Mouse (Mus musculus): Measurements from ENCODE around the gene Exog. TPM values are rescaled to one million over a fixed set of nuclear protein-coding genes. Genes with fewer than 3 reads are reported as not detected.

Exog gene
- polyA plus RNA-seq, 1 experiment from 2014 or later = 5.7 TPM

DNA sequence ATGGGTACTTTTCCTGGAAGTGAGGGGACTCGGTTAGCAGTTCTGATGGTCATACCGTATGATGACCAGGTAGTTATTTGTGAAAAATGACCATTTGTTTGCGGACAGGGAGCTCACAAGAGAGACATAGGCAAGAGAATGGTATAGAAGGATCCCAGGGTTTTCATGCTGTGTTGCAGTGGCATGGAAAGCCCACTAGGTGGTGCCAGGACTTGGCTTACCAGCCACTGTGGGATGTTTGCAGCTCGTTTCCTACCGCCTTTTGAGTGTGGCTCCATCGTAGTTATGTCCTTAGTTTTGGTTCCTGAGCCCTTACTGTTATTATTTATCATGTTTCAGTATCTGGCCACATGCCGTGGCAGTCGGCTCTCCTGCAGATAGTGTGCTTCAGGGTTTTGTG lies 15.7 kb downstream of the Exog start:
- peak; percentile 94 for TF ChIP-seq CTCF (IDR thresholded peaks at IDR 0.05)
- ChIA-PET POLR2A (interaction anchor here (0.5 to 0.8 kb wide), 3 partner anchors 118 to 812 kb away, joined by 3 to 4 read pairs (median 3); no protein-coding TSS in a partner anchor), CTCF (interaction anchor here (1.1 to 2.4 kb wide), 7 partner anchors 11 to 124 kb away, joined by 3 to 14 read pairs (median 4); no protein-coding TSS in a partner anchor)
- ATAC-seq (no peak), DNase-seq (ENCODE audit: low read depth, low spot score) (no peak)
- no peaks in the 10 kb centered on the region for H3K27me3 ChIP-seq
- in situ Hi-C loops (cut with MboI; ENCODE audit: low pct_unique_long_range_greater_than_20kb) = loop anchor here (5.0 to 10.0 kb wide), 3 partner anchors 122 to 434 kb away; partner anchors contain the start of gene Wdr48

DNA sequence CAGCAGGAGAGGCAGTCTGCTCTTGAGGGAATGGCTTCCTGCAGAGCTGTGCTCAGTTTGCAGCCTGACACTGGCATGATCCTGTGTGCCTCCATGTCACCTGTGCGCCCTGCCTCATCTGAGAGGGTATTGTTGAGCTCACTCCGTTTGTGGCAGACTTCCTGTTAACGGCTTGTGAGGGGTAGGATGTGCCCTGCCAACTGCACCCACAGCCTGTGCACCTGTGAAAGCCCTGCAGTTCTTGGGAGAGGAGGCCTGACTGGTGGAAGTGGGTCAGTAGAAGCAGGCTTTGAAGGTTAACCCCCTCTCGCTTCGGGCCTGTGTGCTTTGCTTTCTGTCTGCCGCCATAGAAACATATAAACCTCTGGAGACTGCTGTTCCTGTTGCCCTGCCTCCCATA lies 20.3 kb downstream of the Exog start:
- no peak for ATAC-seq
- no peaks in the 10 kb centered on the region for H3K27me3 ChIP-seq
- TF ChIP-seq CTCF (IDR thresholded peaks at IDR 0.05) = no peak
- ChIA-PET POLR2A (no interaction called here), CTCF (interaction anchor here (1.0 to 1.3 kb wide), 2 partner anchors 105 to 116 kb away, joined by 4 to 6 read pairs; no protein-coding TSS in a partner anchor)
- in situ Hi-C loops (cut with MboI; ENCODE audit: low pct_unique_long_range_greater_than_20kb) = loop anchor here (10.0 kb wide), 1 partner anchor 430 kb away; the partner anchor contains the start of gene Wdr48
- no peak for DNase-seq (ENCODE audit: low read depth, low spot score)

DNA sequence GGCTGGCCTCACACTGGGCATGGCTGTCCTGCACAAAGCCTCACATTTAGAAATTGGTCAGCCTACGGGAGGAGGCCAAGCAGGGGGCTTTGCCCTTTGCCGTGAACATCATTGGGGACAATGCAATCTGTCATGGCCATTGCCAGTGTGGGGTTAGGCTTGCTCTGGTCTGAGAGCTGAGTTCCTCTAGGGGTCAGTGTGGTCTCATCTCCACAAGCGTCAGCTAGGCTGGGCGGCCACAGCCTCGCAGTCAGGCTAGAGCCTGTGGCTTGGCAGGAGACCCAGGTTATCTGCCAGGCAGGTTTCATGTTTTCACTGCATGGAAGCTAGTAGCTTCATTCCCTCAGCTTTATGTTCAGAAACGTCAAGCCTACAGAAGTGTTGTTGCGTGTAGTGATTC lies 20.9 kb downstream of the Exog start:
- TF ChIP-seq CTCF (IDR thresholded peaks at IDR 0.05) = no peak
- ChIA-PET CTCF (interaction anchor here (1.0 to 1.3 kb wide), 2 partner anchors 104 to 115 kb away, joined by 4 to 6 read pairs; no protein-coding TSS in a partner anchor), POLR2A (interaction anchor here (0.5 kb wide), 1 partner anchor 128 kb away, joined by 4 read pairs; no protein-coding TSS in a partner anchor)
- peak; percentile 60 for ATAC-seq
- H3K27me3 ChIP-seq = no peaks in the 10 kb centered on the region
- no peak for DNase-seq (ENCODE audit: low read depth, low spot score)
- in situ Hi-C loops (cut with MboI; ENCODE audit: low pct_unique_long_range_greater_than_20kb) = loop anchor here (10.0 kb wide), 1 partner anchor 429 kb away; the partner anchor contains the start of gene Wdr48

DNA sequence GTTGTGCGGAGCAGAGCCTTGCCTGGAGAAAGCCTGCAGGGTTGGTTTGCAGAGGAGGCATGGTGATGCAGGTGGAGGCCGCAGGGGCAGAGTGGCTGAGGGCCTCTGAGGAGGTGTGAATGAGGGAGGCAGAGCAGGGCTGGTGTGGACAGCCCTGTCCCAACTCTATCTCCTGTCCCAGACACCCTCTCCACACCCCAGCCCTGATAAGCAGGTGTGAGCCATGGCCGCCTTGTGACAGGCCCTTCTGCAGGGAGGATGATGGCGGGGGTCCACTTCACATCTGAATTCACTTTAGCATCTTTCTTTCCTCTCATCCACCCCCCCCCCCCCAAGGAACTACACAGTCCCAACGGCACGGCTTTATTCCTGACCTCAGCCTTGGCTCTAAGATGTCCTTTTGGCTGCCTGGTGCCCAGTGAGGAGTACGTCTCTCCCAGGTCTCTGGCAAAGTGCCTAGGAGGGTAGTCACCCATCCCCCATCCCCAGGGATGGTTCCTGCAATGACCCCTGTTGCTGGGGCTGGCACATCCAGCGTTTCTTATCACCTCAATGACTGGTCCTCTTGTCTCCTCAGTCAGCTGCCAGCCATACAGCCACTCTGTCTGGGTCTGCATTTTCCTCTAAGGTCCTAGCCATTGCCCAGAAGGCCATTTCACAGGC lies 25.1 kb downstream of the Exog start:
- CTCF ChIA-PET = interaction anchor here (1.1 kb wide), 1 partner anchor 421 kb away, joined by 4 read pairs; no protein-coding TSS in a partner anchor
- in situ Hi-C loops (cut with MboI; ENCODE audit: low pct_unique_long_range_greater_than_20kb) = loop anchor here (10.0 kb wide), 1 partner anchor 425 kb away; the partner anchor contains the start of gene Wdr48
- H3K27me3 ChIP-seq = no peaks in the 10 kb centered on the region
- POLR2A ChIA-PET = no interaction called here
- ATAC-seq (no peak), DNase-seq (ENCODE audit: low read depth, low spot score) (no peak)
- no peak for TF ChIP-seq CTCF (IDR thresholded peaks at IDR 0.05)

- in situ Hi-C loops (cut with MboI; ENCODE audit: low pct_unique_long_range_greater_than_20kb) = no loop called here
- no peak for ATAC-seq
- no peak for TF ChIP-seq CTCF (IDR thresholded peaks at IDR 0.05)
- H3K27me3 ChIP-seq = no peaks in the 10 kb centered on the region
- no peak for DNase-seq (ENCODE audit: low read depth, low spot score)
- POLR2A ChIA-PET = interaction anchor here (0.6 kb wide), 1 partner anchor 22 kb away, joined by 3 read pairs; no protein-coding TSS in a partner anchor
- CTCF ChIA-PET = interaction anchor here (0.6 to 2.6 kb wide), 3 partner anchors 13 to 108 kb away, joined by 4 to 7 read pairs (median 4); partner anchors contain the start of gene Exog
Measured at GRCm38 (mm10) chr9:119472412-119472918, 27.7 kb downstream of the Exog start.

- CTCF ChIA-PET = interaction anchor here (0.6 to 2.6 kb wide), 4 partner anchors 13 to 108 kb away, joined by 3 to 7 read pairs (median 4); partner anchors contain the start of gene Exog
- ATAC-seq = no peak
- POLR2A ChIA-PET = no interaction called here
- no peak for DNase-seq (ENCODE audit: low read depth, low spot score)
- no peaks in the 10 kb centered on the region for H3K27me3 ChIP-seq
- in situ Hi-C loops (cut with MboI; ENCODE audit: low pct_unique_long_range_greater_than_20kb) = no loop called here
- TF ChIP-seq CTCF (IDR thresholded peaks at IDR 0.05) = no peak
Measured at GRCm38 (mm10) chr9:119473011-119473410, 28.3 kb downstream of the Exog start.

DNA sequence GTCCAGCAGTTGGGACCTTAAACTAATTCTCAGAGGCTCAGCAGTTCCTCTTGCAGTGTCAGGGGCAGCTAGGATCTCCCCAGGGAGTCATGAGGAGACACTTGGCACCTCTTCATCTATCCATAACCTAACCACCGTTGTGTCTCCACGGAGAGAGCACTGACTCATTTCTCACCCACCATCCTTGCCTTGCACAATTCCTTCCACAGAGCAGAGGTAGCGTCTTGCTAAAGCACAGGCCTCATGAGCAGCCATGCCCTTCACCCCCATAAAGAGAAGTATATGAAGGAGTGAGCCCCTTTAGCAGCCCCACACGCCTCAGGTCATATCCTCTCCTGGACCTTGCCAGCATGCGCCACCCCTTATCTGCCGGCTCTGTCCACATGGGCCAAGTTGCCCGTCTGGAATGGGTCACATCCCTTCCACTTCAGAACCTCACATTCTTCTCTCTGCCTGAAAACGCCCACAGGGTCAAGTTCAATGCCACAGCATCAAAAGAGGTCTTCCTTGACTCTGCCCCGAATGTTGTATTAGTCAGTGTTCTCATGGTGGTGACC lies 28.9 kb downstream of the Exog start:
- TF ChIP-seq CTCF (IDR thresholded peaks at IDR 0.05) = no peak
- DNase-seq (ENCODE audit: low read depth, low spot score) = no peak
- no peak for ATAC-seq
- in situ Hi-C loops (cut with MboI; ENCODE audit: low pct_unique_long_range_greater_than_20kb) = no loop called here
- ChIA-PET POLR2A (no interaction called here), CTCF (interaction anchor here (0.8 to 2.6 kb wide), 2 partner anchors 30 to 107 kb away, joined by 3 to 7 read pairs; no protein-coding TSS in a partner anchor)
- no peaks in the 10 kb centered on the region for H3K27me3 ChIP-seq

- no peak for TF ChIP-seq CTCF (IDR thresholded peaks at IDR 0.05)
- H3K27me3 ChIP-seq = no peaks in the 10 kb centered on the region
- no peak for DNase-seq (ENCODE audit: low read depth, low spot score)
- no peak for ATAC-seq
- in situ Hi-C loops (cut with MboI; ENCODE audit: low pct_unique_long_range_greater_than_20kb) = no loop called here
- CTCF ChIA-PET = no interaction called here
- POLR2A ChIA-PET = no interaction called here
Measured at GRCm38 (mm10) chr9:119474717-119475611, 30.2 kb downstream of the Exog start.

GRCm38 (mm10) chr9:119477754-119478153 lies 33.0 kb downstream of the Exog start:
- no peaks in the 10 kb centered on the region for H3K27me3 ChIP-seq
- in situ Hi-C loops (cut with MboI; ENCODE audit: low pct_unique_long_range_greater_than_20kb) = no loop called here
- ATAC-seq = peak; percentile 9
- no peak for TF ChIP-seq CTCF (IDR thresholded peaks at IDR 0.05)
- ChIA-PET CTCF (no interaction called here), POLR2A (no interaction called here)
- no peak for DNase-seq (ENCODE audit: low read depth, low spot score)

- in situ Hi-C loops (cut with MboI; ENCODE audit: low pct_unique_long_range_greater_than_20kb) = no loop called here
- TF ChIP-seq CTCF (IDR thresholded peaks at IDR 0.05) = no peak
- peak; percentile 61 for DNase-seq (ENCODE audit: low read depth, low spot score)
- ChIA-PET POLR2A (interaction anchor here (0.6 kb wide), 1 partner anchor 121 kb away, joined by 3 read pairs; the partner anchor contains the start of gene Xylb), CTCF (no interaction called here)
- H3K27me3 ChIP-seq = no peaks in the 10 kb centered on the region
- ATAC-seq = peak; percentile 68
Measured at GRCm38 (mm10) chr9:119478345-119478744, 33.6 kb downstream of the Exog start.

Measured in Patski (cell line).